Mouse (Mus musculus): Measurements from ENCODE around the gene Btbd35f8.
"Not testable (repeated sequence)": the region's sequence is repeated elsewhere in the genome, so short reads cannot be mapped to it uniquely, and the experiment has no call there.

The Btbd35f8 gene

GRCm38 (mm10) chrX:34450224-34450623 is at the start of gene Btbd35f8:
TSS of gene Btbd35f8 (plus strand) at chrX:34450524.
- in situ Hi-C loops (cut with MseI, MboI): not testable (repeated sequence)

All from mouse trophoblast stem cell (cell line).